Mouse (Mus musculus) heart, postnatal 36 days (tissue): ENCODE measurements around the gene Xpr1. TPM values are rescaled to one million over a fixed set of nuclear protein-coding genes. Genes with fewer than 3 reads are reported as not detected.
"Not testable (repeated sequence)": the region's sequence is repeated elsewhere in the genome, so short reads cannot be mapped to it uniquely, and the experiment has no call there.

ENCODE experiments used
- DNase-seq, 2 experiments: peaks; one replicate each; pipeline ENCODE4 v3.0.0; 2021 to 2022
- intact Hi-C: fragments of 180-260 bp; cut with DNase I; formaldehyde crosslinking; loops from one replicate; pipeline ENCODE4 v1.15.1; 2025
- total RNA-seq, 2 experiments: library from RNA; stranded (reverse); gene quantifications; 2 replicates each; pipeline ENCODE4 v1.2.3; 2021

Xpr1 gene
- total RNA-seq, 2 experiments from 2014 or later: 31.2 to 32.2 TPM

DNA sequence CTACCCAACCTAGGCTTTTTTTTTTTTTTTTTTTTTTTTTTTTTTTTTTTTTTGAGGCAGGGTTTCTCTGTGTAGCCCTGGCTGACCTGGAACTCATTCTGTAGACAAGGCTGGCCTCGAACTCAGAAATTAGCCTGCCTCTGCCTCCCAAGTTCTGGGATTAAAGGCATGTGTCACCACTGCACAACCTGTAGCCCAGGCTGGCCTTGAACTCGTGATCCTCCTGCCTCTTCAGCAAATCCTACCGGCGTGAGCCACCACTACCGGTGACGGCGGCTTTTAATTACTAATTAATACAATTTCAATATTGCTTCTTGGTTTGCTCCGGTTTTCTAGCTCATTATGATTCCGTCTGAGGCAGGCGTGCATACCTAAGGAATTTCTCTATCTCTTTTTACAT is 154.7 kb downstream of the Xpr1 start:
- intact Hi-C loops, DNase-seq: not testable (repeated sequence)

DNA sequence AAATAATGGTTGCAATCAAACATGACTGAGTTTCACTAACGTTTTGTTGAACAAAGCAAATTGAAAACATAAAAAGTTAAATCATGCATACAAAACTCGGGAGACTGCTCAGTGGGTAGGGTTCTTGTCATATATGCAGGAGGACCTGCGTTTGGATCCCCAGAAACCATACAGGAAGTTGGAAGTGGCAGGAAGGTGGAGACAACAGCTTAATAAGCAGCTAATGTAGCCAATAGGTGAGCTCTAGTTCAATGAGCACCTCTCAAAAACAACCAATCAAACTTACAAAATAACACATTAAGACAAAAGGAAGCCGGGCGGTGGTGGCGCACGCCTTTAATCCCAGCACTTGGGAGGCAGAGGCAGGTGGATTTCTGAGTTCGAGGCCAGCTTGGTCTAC is 162.9 kb downstream of the Xpr1 start:
- intact Hi-C loops: no loop called here
- no peak for DNase-seq

- no peak for DNase-seq
- intact Hi-C loops: no loop called here
These were observed 164.1 kb downstream of the Xpr1 start for GRCm38 (mm10) chr1:155253126-155253525.

GRCm38 (mm10) chr1:155252631-155253121 is 164.5 kb downstream of the Xpr1 start:
- intact Hi-C loops: no loop called here
- no peak for DNase-seq

GRCm38 (mm10) chr1:155251596-155251995 is 165.6 kb downstream of the Xpr1 start:
- no peak for DNase-seq

GRCm38 (mm10) chr1:155250531-155251135 is 166.6 kb downstream of the Xpr1 start:
- intact Hi-C loops: no loop called here
- no peak for DNase-seq

More at GRCm38 (mm10) chr1:155251596-155251995, 165.6 kb downstream of the Xpr1 start:
- intact Hi-C loops: no loop called here

DNA sequence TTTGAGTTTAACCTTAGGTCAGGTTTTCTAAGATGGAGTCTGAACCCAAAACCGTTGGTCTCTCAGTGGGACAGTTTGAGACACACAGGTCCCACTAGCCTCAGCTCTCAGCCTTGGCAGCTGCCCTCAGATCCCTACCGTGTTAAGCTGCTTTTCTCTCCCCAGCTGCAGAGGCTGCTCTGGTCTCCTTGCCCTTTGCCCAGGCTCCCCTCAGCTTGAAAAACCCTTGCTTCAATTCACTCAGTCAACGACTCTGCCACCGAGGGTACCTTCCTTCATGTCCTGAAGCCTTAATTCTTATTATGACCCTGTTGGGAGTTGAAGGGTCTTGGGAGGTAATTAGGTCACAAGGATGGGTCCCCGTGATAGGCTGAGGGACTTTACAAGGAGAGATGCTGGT is 167.3 kb downstream of the Xpr1 start:
- DNase-seq: no peak
- intact Hi-C loops: loop anchor here (5.0 kb wide), 1 partner anchor 32 kb away; no protein-coding TSS in a partner anchor

DNA sequence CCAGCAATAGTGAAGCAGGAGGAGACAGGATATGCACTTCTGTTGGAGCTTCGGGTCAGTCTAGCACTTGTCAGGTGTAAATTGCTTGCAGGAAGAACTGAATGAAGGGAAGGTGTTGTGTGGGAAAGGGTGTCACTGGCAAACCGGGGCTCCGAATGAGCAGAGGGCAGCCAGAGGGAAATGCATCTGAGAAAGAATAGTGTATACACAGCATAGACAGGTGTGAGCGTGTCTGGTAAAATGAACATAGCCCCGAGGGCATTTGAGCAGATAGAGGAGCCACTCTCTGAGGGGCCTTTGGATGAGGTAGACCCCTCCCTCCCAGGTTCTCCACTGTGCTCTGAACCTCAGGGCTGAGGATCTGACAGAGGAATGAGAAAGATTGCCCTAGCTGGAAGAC is 169.2 kb downstream of the Xpr1 start:
- DNase-seq: no peak
- intact Hi-C loops: loop anchor here (5.0 kb wide), 1 partner anchor 34 kb away; no protein-coding TSS in a partner anchor

- intact Hi-C loops: loop anchor here (5.0 kb wide), 1 partner anchor 35 kb away; no protein-coding TSS in a partner anchor
- no peak for DNase-seq
These were observed 169.8 kb downstream of the Xpr1 start for GRCm38 (mm10) chr1:155247441-155247840.

DNA sequence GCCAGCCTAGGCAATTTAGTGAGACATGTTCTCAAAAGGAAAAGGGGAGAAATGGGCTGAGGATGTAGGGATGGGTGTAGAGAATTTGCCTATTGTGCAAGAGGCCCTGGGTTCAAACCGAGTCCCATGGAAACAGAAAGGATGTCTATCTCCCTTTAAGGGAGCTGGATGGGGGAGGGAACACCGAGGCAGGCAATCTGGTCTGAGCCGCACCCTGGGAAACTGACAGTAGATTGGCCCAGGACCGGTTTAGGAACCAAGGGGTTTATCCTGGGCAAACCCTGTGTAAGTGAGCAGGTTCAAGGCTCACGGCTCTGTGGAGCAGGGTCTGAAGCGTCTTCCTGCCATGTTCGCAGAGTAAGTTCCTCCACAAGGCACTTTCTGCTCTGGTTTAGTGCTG is 171.7 kb downstream of the Xpr1 start:
- intact Hi-C loops: loop anchor here (5.0 kb wide), 1 partner anchor 37 kb away; no protein-coding TSS in a partner anchor
- DNase-seq: no peak

GRCm38 (mm10) chr1:155244771-155245211 is 172.4 kb downstream of the Xpr1 start:
- DNase-seq: no peak

DNA sequence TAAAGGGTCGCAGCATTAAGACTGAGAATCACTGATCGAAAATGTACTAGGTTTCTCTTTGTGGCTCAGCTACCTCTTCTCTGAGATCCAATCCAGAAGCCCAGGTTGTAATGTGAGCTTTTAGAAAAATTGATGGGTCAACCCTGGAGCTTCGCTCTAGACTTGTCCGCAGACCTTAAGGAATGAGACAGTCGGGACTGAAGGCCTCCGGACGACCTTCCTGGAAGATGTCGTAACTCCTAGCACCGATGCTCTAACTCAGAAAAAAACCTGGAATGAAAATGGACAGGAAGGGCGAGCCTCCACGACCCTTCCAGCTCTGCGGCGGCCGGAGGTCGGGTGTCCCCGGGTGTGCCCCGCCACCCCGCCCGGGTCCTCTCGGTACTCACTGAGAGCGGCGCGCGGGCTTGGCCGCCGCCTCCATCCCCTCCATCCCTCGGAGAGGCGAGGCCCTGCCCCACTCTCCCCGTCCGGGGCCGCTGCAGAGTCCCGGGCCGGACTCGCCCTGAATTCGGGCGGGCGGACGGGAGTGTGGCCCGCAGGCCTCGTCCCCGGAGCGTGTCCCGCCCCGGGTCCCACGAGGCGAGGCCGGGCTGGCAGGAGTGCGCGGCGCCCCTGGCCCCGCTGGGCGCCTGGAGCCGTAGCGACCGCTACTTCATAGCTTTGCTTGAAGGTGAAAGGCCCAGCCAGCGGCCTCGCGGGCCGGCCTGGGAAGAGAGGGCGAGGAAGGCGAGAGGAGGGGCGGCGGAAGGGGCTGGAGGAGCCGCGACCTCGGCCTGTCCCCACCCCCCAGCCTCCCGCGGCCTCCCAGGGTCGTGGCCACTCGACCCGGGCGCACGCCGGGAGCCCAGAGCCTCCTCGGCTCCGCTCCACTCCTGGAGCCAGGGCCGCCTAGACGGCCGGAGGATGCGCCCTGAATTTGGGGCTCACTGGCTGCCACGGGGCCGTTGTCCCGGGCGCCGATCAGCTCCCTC is 173.1 kb downstream of the Xpr1 start, which contains the start of gene BC034090:
Gene BC034090 (minus strand): TSS at position 648 of the 974 bp plus-strand sequence.
- intact Hi-C loops: loop anchor here (5.0 kb wide), 1 partner anchor 283 kb away; no protein-coding TSS in a partner anchor
- DNase-seq: peak; percentile 68 to 84

More at GRCm38 (mm10) chr1:155244771-155245211, 172.4 kb downstream of the Xpr1 start:
- intact Hi-C loops: loop anchor here (5.0 kb wide), 2 partner anchors 38 to 283 kb away; no protein-coding TSS in a partner anchor

DNA sequence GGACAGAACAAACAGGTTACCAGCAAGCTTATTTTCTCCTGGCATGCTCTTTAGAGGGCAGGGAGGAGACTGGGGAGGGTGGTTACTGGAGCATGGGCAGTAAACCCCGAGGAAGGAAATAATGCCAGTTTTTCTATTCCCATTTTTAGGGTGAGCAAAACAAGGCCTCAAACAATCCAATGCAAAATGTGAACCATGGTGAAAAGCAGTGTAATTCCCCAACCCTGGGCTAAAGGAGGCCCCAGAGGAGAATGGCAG is 174.8 kb downstream of the Xpr1 start:
- intact Hi-C loops: loop anchor here (5.0 kb wide), 1 partner anchor 285 kb away; no protein-coding TSS in a partner anchor
- DNase-seq: no peak

- intact Hi-C loops: loop anchor here (5.0 kb wide), 1 partner anchor 285 kb away; no protein-coding TSS in a partner anchor
- peak in 1 of 2 experiments; percentile 2 for DNase-seq
These were observed 175.3 kb downstream of the Xpr1 start for GRCm38 (mm10) chr1:155241701-155242487.

DNA sequence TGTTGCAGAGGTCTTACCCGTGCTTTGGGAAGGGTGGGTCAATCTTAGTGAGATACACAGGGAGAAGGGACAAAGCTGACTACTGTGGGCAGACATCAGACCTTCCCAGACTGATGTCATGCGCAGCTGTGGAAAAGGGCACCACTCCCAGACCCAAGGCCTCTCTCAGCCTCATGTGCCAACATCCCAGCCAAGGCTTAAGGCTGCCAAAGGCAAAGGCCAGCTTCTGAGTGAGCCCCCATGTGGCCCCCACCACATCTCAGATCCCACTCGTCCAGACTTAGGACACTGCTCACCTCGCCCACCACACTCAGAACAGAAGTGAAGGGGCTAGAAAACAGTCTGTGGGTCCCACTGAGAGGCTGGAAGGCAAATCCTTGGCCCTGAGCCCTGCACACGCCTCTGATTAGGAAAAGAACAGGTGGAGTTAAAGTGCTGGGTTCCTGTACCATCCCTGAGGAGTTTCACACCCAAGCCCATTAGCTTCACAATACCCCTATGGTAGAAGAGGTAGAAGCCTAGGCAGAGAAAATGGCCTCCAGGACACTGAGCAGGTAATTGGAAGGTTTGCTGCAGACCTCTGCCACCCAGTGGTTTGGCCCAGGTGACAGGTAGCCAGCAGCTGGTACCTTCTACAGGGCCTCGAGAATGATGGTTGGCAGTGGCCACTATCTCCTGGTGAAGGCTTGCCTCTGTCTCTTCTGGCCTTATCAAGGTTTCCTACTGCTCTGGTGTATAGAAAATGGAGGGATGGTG is 177.1 kb downstream of the Xpr1 start:
- no peak for DNase-seq
- intact Hi-C loops: loop anchor here (5.0 kb wide), 1 partner anchor 287 kb away; no protein-coding TSS in a partner anchor

- intact Hi-C loops: no loop called here
- DNase-seq: no peak
These were observed 178.0 kb downstream of the Xpr1 start for GRCm38 (mm10) chr1:155239169-155239568.

DNA sequence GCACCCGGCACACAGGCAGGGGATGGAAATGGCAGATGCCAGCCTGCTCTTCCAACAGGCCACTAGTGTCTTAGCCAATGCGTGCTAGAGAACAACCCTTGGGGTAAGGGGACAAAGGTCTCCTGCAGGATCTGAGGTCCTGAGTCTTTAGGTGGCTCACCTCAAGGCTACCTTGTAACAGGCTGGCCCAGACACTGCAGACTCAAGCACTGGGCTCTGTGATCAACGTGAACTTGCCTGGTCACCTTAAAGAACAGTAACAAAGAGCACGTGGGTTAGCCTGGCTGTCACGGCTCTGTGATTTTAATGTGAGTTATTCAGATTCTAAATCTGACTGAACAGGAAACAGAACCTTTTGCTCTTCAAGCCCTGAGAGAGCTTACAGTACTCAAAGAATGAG is 179.1 kb downstream of the Xpr1 start:
- intact Hi-C loops: no loop called here
- DNase-seq: no peak

DNA sequence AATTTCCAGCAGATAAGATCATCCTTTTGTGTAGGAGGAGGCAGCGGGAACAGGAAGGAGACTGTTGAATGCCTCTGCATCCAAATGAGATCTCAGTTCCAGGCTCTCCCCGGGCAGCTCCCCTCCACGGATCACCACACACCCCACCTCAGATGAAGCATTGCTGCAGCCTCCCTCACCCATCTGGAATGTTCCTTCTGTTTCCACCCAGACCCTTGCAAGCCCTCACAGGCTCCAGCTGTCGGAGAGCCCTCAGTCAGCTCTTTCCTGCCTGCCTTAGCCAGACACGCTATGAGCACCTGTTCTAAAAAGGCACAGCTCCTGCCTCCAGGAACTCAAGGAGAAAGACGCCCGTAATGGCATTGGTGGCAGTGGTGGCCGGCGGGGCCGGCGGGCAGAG is 179.8 kb downstream of the Xpr1 start:
- intact Hi-C loops: no loop called here
- DNase-seq: no peak

DNA sequence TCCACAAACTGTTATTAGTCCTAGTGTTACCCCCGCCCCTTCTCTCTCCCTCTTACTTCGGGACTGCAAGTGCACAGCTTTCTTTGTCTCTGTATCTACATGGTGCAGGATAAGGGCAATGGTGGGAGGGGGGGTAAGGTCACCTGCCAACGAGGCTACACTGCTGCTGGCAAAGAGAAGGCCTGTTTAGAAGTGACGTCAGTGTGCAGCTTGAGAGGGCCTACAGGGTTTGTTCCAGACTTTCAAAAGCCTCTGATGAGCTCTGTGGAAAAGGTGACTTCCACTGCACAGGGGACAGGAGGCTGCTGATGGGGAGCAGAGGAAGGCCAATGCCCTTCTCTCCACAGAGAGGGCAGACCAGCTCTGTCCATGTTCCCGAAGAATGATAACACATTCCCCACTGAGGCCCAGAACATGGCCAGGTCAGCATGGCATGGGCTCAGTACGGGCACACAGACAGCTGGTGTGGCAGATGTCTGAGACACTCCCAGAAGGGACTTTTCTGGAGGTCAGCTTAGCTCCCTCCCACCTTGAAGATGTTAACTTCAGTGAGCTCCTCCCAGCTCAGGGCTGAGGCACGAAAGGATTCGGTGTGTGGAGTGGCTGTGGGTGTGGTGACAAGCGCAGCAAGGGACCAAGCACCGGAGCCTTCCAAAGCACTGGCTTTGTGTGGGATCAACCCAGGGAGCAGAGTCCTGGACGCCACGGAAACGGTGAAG is 180.8 kb downstream of the Xpr1 start:
- intact Hi-C loops: no loop called here
- DNase-seq: peak in 1 of 2 experiments; percentile 19
